Mouse (Mus musculus): ENCODE measurements at regions not wholly inside any gene's neighbourhood (a gene's known extent, or its start where the extent isn't known, plus 50 kb on each side); places are given as distances from the start of the nearest gene placed in this dataset.

DNA sequence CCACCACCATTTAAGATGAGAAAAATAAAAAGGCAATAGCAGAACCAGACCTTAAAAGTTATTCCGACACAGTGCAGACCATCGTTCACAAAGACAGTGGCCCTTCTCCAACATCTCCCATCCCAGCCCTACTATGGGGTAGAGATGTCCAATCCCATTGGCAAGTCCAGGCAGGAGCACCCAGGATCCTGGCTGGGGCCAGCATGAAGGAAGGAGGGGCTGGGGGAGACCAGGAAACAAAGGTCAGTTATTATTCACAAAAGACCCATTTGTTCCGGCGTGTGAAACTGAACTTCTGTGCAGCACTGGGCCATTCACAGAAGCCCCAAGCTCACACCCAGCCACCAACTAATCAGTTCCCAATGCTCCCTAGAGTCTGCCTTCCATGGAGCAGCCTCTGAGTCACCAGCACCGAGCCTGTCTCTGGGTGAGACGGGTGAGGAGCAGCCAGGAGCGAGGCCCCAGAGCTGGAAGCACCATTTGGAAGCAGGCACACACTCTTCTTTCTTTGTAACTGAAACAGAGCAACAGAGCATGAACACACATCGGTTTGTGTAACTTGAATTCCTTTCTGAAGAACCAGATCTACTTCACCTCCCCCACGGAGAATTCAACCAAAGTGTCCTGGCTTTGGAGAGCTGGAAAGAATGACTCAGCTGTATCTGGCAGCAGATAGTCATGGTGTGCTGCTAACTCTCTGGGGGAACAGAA is 70.1 kb upstream of the Dlg1 start:
- TF ChIP-seq POLR2A (IDR thresholded peaks at IDR 0.05; ENCODE audit: insufficient read depth, low read length) (no peak), CTCF (IDR thresholded peaks at IDR 0.05; ENCODE audit: low read depth, low read length) (no peak), EP300 (IDR thresholded peaks at IDR 0.05; ENCODE audit: insufficient read depth, low read depth, low read length) (no peak)

All from ES-Bruce4 (cell line).